Comparison of ENCODE assay signal across 8 mouse cellular contexts in the genomic region with DNA sequence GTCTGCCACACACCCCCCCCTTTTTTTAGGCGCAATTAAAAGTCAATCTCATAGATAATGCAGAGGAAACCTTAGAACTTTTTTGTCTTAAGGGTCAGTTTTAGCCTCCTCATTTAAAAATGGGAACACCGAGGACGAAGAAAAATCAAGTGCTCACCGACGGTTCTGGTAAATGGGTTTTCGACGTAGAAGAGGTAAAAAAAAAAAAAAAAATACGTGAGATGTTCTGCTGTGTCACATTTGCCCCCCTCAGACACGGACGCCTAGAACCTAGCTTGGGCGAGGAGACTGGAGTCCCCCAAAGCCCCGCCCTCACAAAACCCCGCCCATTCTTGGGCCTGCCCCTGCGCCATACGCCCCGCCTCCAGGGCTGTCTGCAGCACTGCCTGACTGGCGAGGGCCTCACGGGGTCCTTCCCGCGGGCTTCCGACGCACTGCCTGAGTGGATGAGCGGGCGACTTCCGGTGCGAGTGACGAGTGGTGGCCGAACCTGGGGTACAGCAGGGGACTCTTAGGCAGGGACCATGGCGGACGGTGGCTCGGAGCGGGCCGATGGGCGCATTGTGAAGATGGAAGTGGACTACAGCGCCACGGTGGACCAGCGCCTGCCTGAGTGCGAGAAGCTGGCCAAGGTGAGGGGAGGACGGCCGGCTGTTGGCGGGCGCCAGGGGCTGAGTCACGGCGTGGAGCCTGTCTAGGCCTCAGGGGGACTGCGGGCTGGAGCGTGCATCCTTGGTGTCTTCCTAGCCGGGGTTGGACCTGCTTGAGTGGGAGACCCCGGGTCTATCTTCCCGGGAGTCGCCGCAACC. TPM values are rescaled to one million over a fixed set of nuclear protein-coding genes. Genes with fewer than 3 reads are reported as not detected.
DNase-seq lines count a peak whose midpoint lies in the region; ATAC-seq and TF ChIP-seq lines count a peak whose summit lies in the region.

A gene (plus strand): TSS at position 432 of the 809 bp plus-strand sequence.

- no peaks in the 10 kb centered on the region for H3K36me3 ChIP-seq in ES-E14 (ENCODE audit: control insufficient read depth, insufficient read depth, low read length, poor library complexity, severe bottlenecking)
- no peaks in the 10 kb centered on the region for H3K36me3 ChIP-seq in forebrain, embryonic 15.5 days

- peaks cover 3 to 6% of the 10 kb centered on the region in 2 experiments; a peak in 2 of 4 replicates for H3K4me1 ChIP-seq in ES-E14 (ENCODE audit: control insufficient read depth in 2 of 2, insufficient read depth in 2 of 2, low read length in 2 of 2, poor library complexity in 1 of 2)
- peaks cover 23% of the 10 kb centered on the region for H3K4me1 ChIP-seq in forebrain, embryonic 15.5 days
- H3K4me1 ChIP-seq in lung, adult 2 months (ENCODE audit: control insufficient read depth, insufficient read depth, low read length), result peaks cover 4% of the 10 kb centered on the region

- H3K27ac ChIP-seq in ES-E14 (ENCODE audit: insufficient read depth, low read depth, low read length, poor library complexity, severe bottlenecking), result peak within 1 kb of the TSS; percentile 87
- H3K27ac ChIP-seq in forebrain, embryonic 15.5 days (replicated peaks), result peak within 1 kb of the TSS; percentile 75

- TF ChIP-seq POLR2A in lung, adult 2 months (IDR thresholded peaks at IDR 0.05; ENCODE audit: borderline replicate concordance, extremely low read depth, low read depth, low read length), result peak; percentile 80; the same call in 1 of the 2 replicates

- under 1% methylated on average over 51 of the region's 51 CpGs for WGBS in forebrain, embryonic 15.5 days
- WGBS in lung, adult 2 months, result under 1% methylated on average over 51 of the region's 51 CpGs

- H3K9ac ChIP-seq in ES-E14 (ENCODE audit: insufficient read depth, low read depth, low read length, poor library complexity, severe bottlenecking), result peak within 1 kb of the TSS; percentile 99
- peak within 1 kb of the TSS; percentile 98 for H3K9ac ChIP-seq in forebrain, embryonic 15.5 days (replicated peaks)

- no peaks in the 10 kb centered on the region for H3K27me3 ChIP-seq in forebrain, embryonic 15.5 days

- ATAC-seq in forebrain, embryonic 15.5 days (replicated peaks), result peak; percentile 99
- peak; percentile 99 for ATAC-seq in neutrophil, adult 5-6 weeks (ENCODE audit: extremely low read depth, insufficient number of reproducible peaks, low FRiP score, poor library complexity, severe bottlenecking)

- intact Hi-C loops in heart, postnatal 25 days (cut with DNase I), result no loop called here

- DNase-seq in ES-E14 (ENCODE audit: low read depth, low spot score), result peak; percentile 95
- peak; percentile 93 for DNase-seq in cerebellum, adult 11-12 months
- peak; percentile 89 for DNase-seq in heart, postnatal 25 days (ENCODE audit: low spot score)
- DNase-seq in layer of hippocampus, adult 18-20 months (ENCODE audit: low spot score in 2 of 2), result peak; percentile 91 to 95
- DNase-seq in lung, adult 2 months, result peak; percentile 93
- DNase-seq in thymus, adult 18-20 months, result peak; percentile 90 to 93

- peak within 1 kb of the TSS; percentile 91 to 100 for H3K4me3 ChIP-seq in ES-E14 (ENCODE audit: insufficient read depth in 1 of 2, low read depth in 1 of 2, low read length in 2 of 2, poor library complexity in 1 of 2, severe bottlenecking in 1 of 2)
- H3K4me3 ChIP-seq in forebrain, embryonic 15.5 days, result peak within 1 kb of the TSS; percentile 92
- peak within 1 kb of the TSS; percentile 90 for H3K4me3 ChIP-seq in lung, adult 2 months (replicated peaks; ENCODE audit: extremely low read depth, low read depth, low read length)

- TF ChIP-seq CTCF in lung, adult 2 months (IDR thresholded peaks at IDR 0.05; ENCODE audit: insufficient read depth, low read length), result no peak

- in situ Hi-C loops in ES-E14 (cut with MboI; ENCODE audit: low sequenced_read_pairs in 2 of 2, unreplicated experiment in 2 of 2), result no loop called here

- H3K9me3 ChIP-seq in ES-E14 (ENCODE audit: control insufficient read depth, insufficient read depth, low read depth, low read length), result no peaks in the 10 kb centered on the region
- H3K9me3 ChIP-seq in forebrain, embryonic 15.5 days, result no peaks in the 10 kb centered on the region

- H3K4me2 ChIP-seq in forebrain, embryonic 15.5 days (replicated peaks), result peak within 1 kb of the TSS; percentile 83

TF ChIP-seq in ES-E14, 5 proteins besides CTCF, POLR2A, EP300 and RAD21:
- TF ChIP-seq MAFK (IDR thresholded peaks at IDR 0.05; ENCODE audit: insufficient read depth, low read depth, low read length) (peak; percentile 37; the same call in 1 of the 2 replicates), CHD2 (IDR thresholded peaks at IDR 0.05; ENCODE audit: low read depth, low read length) (no peak), HCFC1 (IDR thresholded peaks at IDR 0.05; ENCODE audit: borderline replicate concordance, insufficient read depth, low read length) (peak; percentile 75), ZNF384 (IDR thresholded peaks at IDR 0.05; ENCODE audit: low read depth, low read length) (peak; percentile 57; the same call in 1 of the 2 replicates), ZC3H11A (IDR thresholded peaks at IDR 0.05; ENCODE audit: borderline replicate concordance, low read depth, low read length) (no peak)

RNA-seq across cellular contexts. Expression of the gene that starts here (rescaled TPM):
- 72.7 and 140 TPM in 2 replicates for total RNA-seq in ES-E14 (2012; rRNA removed)
- polyA plus RNA-seq in forebrain, embryonic 15.5 days (2015; fragmentation: Nextera tagmentation; extraction: Ambion mirVana), result 149 TPM in 2 replicates
- 10 to 100 TPM; 84.7 to 87.4 TPM for total RNA-seq in heart, postnatal 25 days (2021)
- total RNA-seq in layer of hippocampus, adult 18-20 months (2021), result 10 to 100 TPM; 66.5 to 69.8 TPM
- polyA plus RNA-seq in lung, adult 2 months (2012; rRNA removed), result 8.3 and 12.9 TPM in 2 replicates
- total RNA-seq in neutrophil, adult 5-6 weeks (2017), result 52.8 and 67.9 TPM in 2 replicates

Comparison
In these comparisons a context has a peak if more than half of its experiments do, and no peak if none do; other contexts are left out.
1. Peak in every context shown above with its lines: DNase-seq, ATAC-seq, H3K4me3 ChIP-seq and H3K27ac ChIP-seq.
2. RNA of the gene that starts here (polyA plus RNA-seq): 149 TPM in forebrain, embryonic 15.5 days; 8.3 to 12.9 TPM in lung, adult 2 months; every median in the first group is over 10 times any median in the second.